Mouse (Mus musculus) T-helper 2 cell (primary cell): Measurements from ENCODE around the gene Dgki.

ENCODE experiments used
- in situ Hi-C: fragments of 300-600 bp; cut with MboI, MseI; formaldehyde crosslinking; loops from one replicate; pipeline ENCODE4 v1.15.1; 2025; ENCODE audit warnings: high pct_unique_total_duplicates

Dgki gene

GRCm38 (mm10) chr6:37297744-37298482, 2.1 kb downstream of the Dgki start:
- in situ Hi-C loops: no loop called here

- in situ Hi-C loops: no loop called here
Measured at GRCm38 (mm10) chr6:37292068-37292467, 7.9 kb downstream of the Dgki start.

- in situ Hi-C loops: no loop called here
Measured at GRCm38 (mm10) chr6:37291171-37291570, 8.8 kb downstream of the Dgki start.

GRCm38 (mm10) chr6:37290691-37291090, 9.3 kb downstream of the Dgki start:
- in situ Hi-C loops: no loop called here

- in situ Hi-C loops: no loop called here
Measured at GRCm38 (mm10) chr6:37286134-37286533, 13.8 kb downstream of the Dgki start.

- in situ Hi-C loops: no loop called here
Measured at GRCm38 (mm10) chr6:37284879-37285278, 15.1 kb downstream of the Dgki start.

- in situ Hi-C loops: no loop called here
Measured at GRCm38 (mm10) chr6:37283336-37283735, 16.6 kb downstream of the Dgki start.

- in situ Hi-C loops: no loop called here
Measured at GRCm38 (mm10) chr6:37282659-37283058, 17.3 kb downstream of the Dgki start.

GRCm38 (mm10) chr6:37276834-37277715, 22.9 kb downstream of the Dgki start:
- in situ Hi-C loops: no loop called here

GRCm38 (mm10) chr6:37276181-37276580, 23.8 kb downstream of the Dgki start:
- in situ Hi-C loops: no loop called here

- in situ Hi-C loops: no loop called here
Measured at GRCm38 (mm10) chr6:37270905-37271591, 28.9 kb downstream of the Dgki start.

GRCm38 (mm10) chr6:37268589-37268988, 31.4 kb downstream of the Dgki start:
- in situ Hi-C loops: no loop called here

- in situ Hi-C loops: no loop called here
Measured at GRCm38 (mm10) chr6:37267952-37268351, 32.0 kb downstream of the Dgki start.

GRCm38 (mm10) chr6:37262486-37262885, 37.5 kb downstream of the Dgki start:
- in situ Hi-C loops: no loop called here

- in situ Hi-C loops: no loop called here
Measured at GRCm38 (mm10) chr6:37261236-37261852, 38.6 kb downstream of the Dgki start.

- in situ Hi-C loops: no loop called here
Measured at GRCm38 (mm10) chr6:37258662-37259061, 41.3 kb downstream of the Dgki start.

- in situ Hi-C loops: no loop called here
Measured at GRCm38 (mm10) chr6:37254144-37254543, 45.8 kb downstream of the Dgki start.

GRCm38 (mm10) chr6:37252536-37252935, 47.4 kb downstream of the Dgki start:
- in situ Hi-C loops: no loop called here

- in situ Hi-C loops: no loop called here
Measured at GRCm38 (mm10) chr6:37250671-37251070, 49.3 kb downstream of the Dgki start.

- in situ Hi-C loops: loop anchor here (5.0 kb wide), 1 partner anchor 77 kb away; no protein-coding TSS in a partner anchor
Measured at GRCm38 (mm10) chr6:37245757-37246156, 54.2 kb downstream of the Dgki start.

GRCm38 (mm10) chr6:37244074-37244473, 55.9 kb downstream of the Dgki start:
- in situ Hi-C loops: no loop called here

GRCm38 (mm10) chr6:37242769-37243121, 57.2 kb downstream of the Dgki start:
- in situ Hi-C loops: no loop called here
